8 mouse cellular contexts compared by ENCODE assay signal in the genomic region with DNA sequence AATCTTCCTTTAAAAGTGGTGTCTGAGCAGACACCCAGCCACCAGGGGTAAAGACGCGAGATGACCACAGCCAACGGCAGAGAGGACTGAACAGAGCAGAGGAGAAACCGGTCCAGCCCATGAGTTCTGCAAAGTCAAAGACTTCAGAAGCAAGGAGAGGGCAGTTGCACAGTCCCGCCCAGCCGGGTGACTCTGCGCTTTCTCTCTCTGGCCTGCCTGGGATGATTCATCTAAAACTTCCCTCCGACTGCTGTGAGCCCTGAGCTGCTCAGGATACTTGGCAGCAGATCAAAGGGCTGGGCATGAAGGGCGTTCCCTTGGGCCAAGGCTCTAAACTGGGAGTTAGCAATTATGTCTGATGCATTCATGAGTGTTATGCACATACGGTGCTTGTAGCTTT. TPM values are rescaled to one million over a fixed set of nuclear protein-coding genes. Genes with fewer than 3 reads are reported as not detected.
DNase-seq lines count a peak whose midpoint lies in the region; ATAC-seq lines count a peak whose summit lies in the region.

No protein-coding gene starts in this region.

- 36% methylated on average over 10 of the region's 10 CpGs for WGBS in forebrain, embryonic 13.5 days
- WGBS in limb, embryonic 13.5 days, result 15% methylated on average over 10 of the region's 10 CpGs
- WGBS in midbrain, embryonic 13.5 days, result 45% methylated on average over 10 of the region's 10 CpGs

- DNase-seq in ovary, adult 18-20 months (ENCODE audit: low spot score), result peak; percentile 90
- DNase-seq in ovary, postnatal 10 days (ENCODE audit: low spot score), result no peak
- peak; percentile 89 for DNase-seq in heart, postnatal 4 days
- DNase-seq in urinary bladder, adult 18-20 months (ENCODE audit: low spot score in 2 of 2), result peak; percentile 64 to 84
- DNase-seq in left cerebral cortex, adult 18-20 months (ENCODE audit: low spot score in 2 of 2), result no peak

- no peak overlapping the region for H3K4me3 ChIP-seq in forebrain, embryonic 13.5 days
- no peak overlapping the region for H3K4me3 ChIP-seq in limb, embryonic 13.5 days
- H3K4me3 ChIP-seq in midbrain, embryonic 13.5 days (replicated peaks), result no peak overlapping the region

- ATAC-seq in forebrain, embryonic 13.5 days, result peak; percentile 57; the same call in 1 of the 2 replicates
- ATAC-seq in limb, embryonic 13.5 days (ENCODE audit: low FRiP score, low read depth), result peak; percentile 79
- ATAC-seq in midbrain, embryonic 13.5 days, result peak; percentile 76

- peaks cover 4% of the 10 kb centered on the region; the same call in 1 of the 2 replicates for H3K4me1 ChIP-seq in forebrain, embryonic 13.5 days
- H3K4me1 ChIP-seq in limb, embryonic 13.5 days, result peaks cover 25% of the 10 kb centered on the region
- peaks cover 8% of the 10 kb centered on the region; the same call in 1 of the 2 replicates for H3K4me1 ChIP-seq in midbrain, embryonic 13.5 days (replicated peaks)

- H3K4me2 ChIP-seq in forebrain, embryonic 13.5 days, result no peak overlapping the region
- 0 out of 2 replicates have a peak overlapping the region, but pooled peaks have one; percentile 9 for H3K4me2 ChIP-seq in limb, embryonic 13.5 days (replicated peaks)
- no peak overlapping the region for H3K4me2 ChIP-seq in midbrain, embryonic 13.5 days (replicated peaks)

- H3K9me3 ChIP-seq in forebrain, embryonic 13.5 days (replicated peaks), result no peaks in the 10 kb centered on the region
- no peaks in the 10 kb centered on the region for H3K9me3 ChIP-seq in limb, embryonic 13.5 days
- no peaks in the 10 kb centered on the region for H3K9me3 ChIP-seq in midbrain, embryonic 13.5 days

- no peak overlapping the region for H3K27ac ChIP-seq in forebrain, embryonic 13.5 days
- H3K27ac ChIP-seq in limb, embryonic 13.5 days, result no peak overlapping the region
- no peak overlapping the region for H3K27ac ChIP-seq in midbrain, embryonic 13.5 days

- no peak overlapping the region for H3K9ac ChIP-seq in forebrain, embryonic 13.5 days
- no peak overlapping the region for H3K9ac ChIP-seq in limb, embryonic 13.5 days
- H3K9ac ChIP-seq in midbrain, embryonic 13.5 days (replicated peaks), result no peak overlapping the region

- H3K36me3 ChIP-seq in forebrain, embryonic 13.5 days (ENCODE audit: poor library complexity, severe bottlenecking), result no peaks in the 10 kb centered on the region
- no peaks in the 10 kb centered on the region for H3K36me3 ChIP-seq in limb, embryonic 13.5 days
- H3K36me3 ChIP-seq in midbrain, embryonic 13.5 days, result no peaks in the 10 kb centered on the region

- 0 out of 2 replicates have a peak, but pooled peaks cover 8% of the 10 kb centered on the region for H3K27me3 ChIP-seq in forebrain, embryonic 13.5 days
- H3K27me3 ChIP-seq in limb, embryonic 13.5 days, result no peaks in the 10 kb centered on the region
- peaks cover 11% of the 10 kb centered on the region for H3K27me3 ChIP-seq in midbrain, embryonic 13.5 days

RNA-seq across cellular contexts. Expression of a gene that starts 51.2 kb away (rescaled TPM):
- polyA plus RNA-seq in forebrain, embryonic 13.5 days (2015; fragmentation: Nextera tagmentation; extraction: Ambion mirVana), result 2.1 and 2.6 TPM in 2 replicates
- 1 to 10 TPM; 3.5 to 4.6 TPM for total RNA-seq in heart, postnatal 4 days (2021)
- polyA plus RNA-seq in limb, embryonic 13.5 days (2015; fragmentation: Nextera tagmentation; extraction: Ambion mirVana), result 2.7 and 3.3 TPM in 2 replicates
- polyA plus RNA-seq in midbrain, embryonic 13.5 days (2015; fragmentation: Nextera tagmentation; extraction: Ambion mirVana), result 3.4 and 5.3 TPM in 2 replicates
- 1 to 10 TPM; 3.2 to 3.5 TPM for total RNA-seq in left cerebral cortex, adult 18-20 months (2021)

Comparison
In these comparisons a context has a peak if more than half of its experiments do, and no peak if none do; other contexts are left out.
1. DNase-seq: peak in ovary, adult 18-20 months (single experiment), heart, postnatal 4 days (single experiment) and urinary bladder, adult 18-20 months (2 of 2); none in ovary, postnatal 10 days (single experiment) and left cerebral cortex, adult 18-20 months (0 of 2).
2. Peak in every context shown above with its lines, with median percentiles within 50 percentile points of each other: ATAC-seq.